Mouse (Mus musculus) left cerebral cortex, postnatal 14 days (tissue): Measurements from ENCODE around the gene 4930503E14Rik. TPM values are rescaled to one million over a fixed set of nuclear protein-coding genes. Genes with fewer than 3 reads are reported as not detected.
"Not testable (repeated sequence)": the region's sequence is repeated elsewhere in the genome, so short reads cannot be mapped to it uniquely, and the experiment has no call there.

Source experiments
- DNase-seq, 2 experiments: peaks; one replicate each; pipeline ENCODE4 v3.0.0; 2021 to 2022; ENCODE audit warnings: low spot score in 2 of 2, mixed read lengths in 1 of 2
- intact Hi-C: fragments of 180-260 bp; cut with DNase I; formaldehyde crosslinking; loops from one replicate; pipeline ENCODE4 v1.15.1; 2025
- long read RNA-seq, 2 experiments: library from polyadenylated mRNA; stranded (forward); transcript quantifications; one replicate each; pipeline ENCODE4 v2.0.0; 2021
- total RNA-seq, 2 experiments: library from RNA; stranded (reverse); gene quantifications; 2 replicates each; pipeline ENCODE4 v1.2.3; 2021

The 4930503E14Rik gene
- not detected for total RNA-seq
- long read RNA-seq, experiment 1, result 0 reads
- long read RNA-seq, experiment 2, result 0 reads

GRCm38 (mm10) chr14:44213154-44213553 is at the start of gene 4930503E14Rik:
Gene 4930503E14Rik (minus strand): TSS chr14:44213254.
- DNase-seq, intact Hi-C loops: not testable (repeated sequence)

- intact Hi-C loops, result no loop called here
- no peak for DNase-seq
Observed at GRCm38 (mm10) chr14:44248039-44248438, 35.0 kb upstream of the 4930503E14Rik start.

DNA sequence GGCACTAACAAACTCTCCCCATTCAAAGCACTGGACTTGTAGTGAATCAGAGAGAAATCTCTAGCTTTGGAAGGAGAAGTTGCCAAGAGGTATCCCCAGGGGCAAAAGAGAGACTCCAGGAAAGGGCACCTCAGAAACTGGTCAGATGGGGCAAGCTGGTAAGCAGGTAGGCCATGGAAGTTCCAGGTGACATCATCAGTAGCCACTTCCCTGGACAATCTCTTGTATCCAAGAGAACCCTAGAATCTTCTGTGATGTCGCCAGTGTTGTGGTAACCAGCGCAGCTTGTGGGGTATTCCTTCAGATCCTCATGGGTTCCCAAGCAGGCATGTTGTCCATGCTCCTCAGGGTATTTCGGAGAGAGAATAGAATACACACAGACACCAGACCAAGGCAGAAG is 15.7 kb downstream of the 4930503E14Rik start, which contains the start of gene Gm8212:
Gene Gm8212 (plus strand): TSS at position 301 of the 400 bp plus-strand sequence.
- intact Hi-C loops, DNase-seq: not testable (repeated sequence)

DNA sequence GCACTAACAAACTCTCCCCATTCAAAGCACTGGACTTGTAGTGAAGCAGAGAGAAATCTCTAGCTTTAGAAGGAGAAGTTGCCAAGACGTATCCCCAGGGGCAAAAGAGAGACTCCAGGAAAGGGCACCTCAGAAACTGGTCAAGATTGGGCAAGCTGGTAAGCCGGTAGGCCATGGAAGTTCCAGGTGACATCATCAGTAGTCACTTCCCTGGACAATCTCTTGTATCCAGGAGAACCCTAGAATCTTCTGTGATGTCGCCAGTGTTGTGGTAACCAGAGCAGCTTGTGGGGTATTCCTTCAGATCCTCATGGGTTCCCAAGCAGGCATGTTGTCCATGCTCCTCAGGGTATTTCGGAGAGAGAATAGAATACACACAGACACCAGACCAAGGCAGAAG is 89.5 kb downstream of the 4930503E14Rik start, which contains the start of gene Gm3327:
Gene Gm3327 (plus strand): TSS at position 301 of the 400 bp plus-strand sequence.
- intact Hi-C loops, DNase-seq: not testable (repeated sequence)

Other genes starting within 250 kb of the 4930503E14Rik start
- gene Ang6, start 211.0 kb downstream of the 4930503E14Rik start, total RNA-seq, result not detected
- 1 to 10 TPM in 1 of 2 experiments, under 1 TPM in 1; 0.66 to 1.1 TPM for gene Ear2, start 110.6 kb downstream of the 4930503E14Rik start, total RNA-seq
- gene Gm3327, start 89.4 kb downstream of the 4930503E14Rik start, total RNA-seq, result not detected
- gene Gm8212, start 15.6 kb downstream of the 4930503E14Rik start, total RNA-seq, result not detected
- not detected for gene Gm8220, start 72.3 kb upstream of the 4930503E14Rik start, total RNA-seq
- not detected for gene Gm5930, start 125.3 kb upstream of the 4930503E14Rik start, total RNA-seq
- not detected for gene Gm8229, start 152.1 kb upstream of the 4930503E14Rik start, total RNA-seq
- gene Gm3371, start 197.4 kb upstream of the 4930503E14Rik start, total RNA-seq, result not detected
- not detected for gene Gm8232, start 220.4 kb upstream of the 4930503E14Rik start, total RNA-seq